Mouse (Mus musculus) kidney, postnatal 36 days (tissue): ENCODE results near the gene Lax1.
"Not testable (repeated sequence)": the region's sequence is repeated elsewhere in the genome, so short reads cannot be mapped to it uniquely, and the experiment has no call there.

Source experiments
- DNase-seq, 2 experiments: peaks; one replicate each; pipeline ENCODE4 v3.0.0; 2021 to 2022; ENCODE audit warnings: mixed read lengths in 2 of 2

Lax1 gene

GRCm38 (mm10) chr1:133688301-133688700 is 1.6 kb downstream of the Lax1 start:
- DNase-seq = no peak

GRCm38 (mm10) chr1:133685749-133686519 is 4.0 kb downstream of the Lax1 start:
- peak; percentile 69 to 91 for DNase-seq

- no peak for DNase-seq
Observed at GRCm38 (mm10) chr1:133671801-133672200, 18.1 kb downstream of the Lax1 start.

GRCm38 (mm10) chr1:133671266-133671665 is 18.6 kb downstream of the Lax1 start:
- no peak for DNase-seq

GRCm38 (mm10) chr1:133670776-133671175 is 19.1 kb downstream of the Lax1 start:
- no peak for DNase-seq

- DNase-seq = no peak
Observed at GRCm38 (mm10) chr1:133670190-133670589, 19.7 kb downstream of the Lax1 start.

- DNase-seq = no peak
Observed at GRCm38 (mm10) chr1:133668618-133669017, 21.3 kb downstream of the Lax1 start.

- DNase-seq = no peak
Observed at GRCm38 (mm10) chr1:133667721-133668120, 22.2 kb downstream of the Lax1 start.

- not testable (repeated sequence) for DNase-seq
Observed at GRCm38 (mm10) chr1:133665713-133666112, 24.2 kb downstream of the Lax1 start.

GRCm38 (mm10) chr1:133664203-133664970 is 25.5 kb downstream of the Lax1 start:
- no peak for DNase-seq

GRCm38 (mm10) chr1:133663427-133663826 is 26.5 kb downstream of the Lax1 start:
- no peak for DNase-seq

GRCm38 (mm10) chr1:133662941-133663340 is 27.0 kb downstream of the Lax1 start:
- no peak for DNase-seq

- peak; percentile 95 to 97 for DNase-seq
Observed at GRCm38 (mm10) chr1:133661203-133661933, 28.5 kb downstream of the Lax1 start, which contains the start of gene Gm38394. Gene Gm38394 (minus strand): TSS chr1:133661318.

GRCm38 (mm10) chr1:133660466-133661202 is 29.3 kb downstream of the Lax1 start, which contains the start of gene Zbed6:
Gene Zbed6 (minus strand): TSS chr1:133660885.
- peak; percentile 82 to 89 for DNase-seq

GRCm38 (mm10) chr1:133658878-133659277 is 31.0 kb downstream of the Lax1 start:
- peak in 1 of 2 experiments; percentile 10 for DNase-seq

- DNase-seq = no peak
Observed at GRCm38 (mm10) chr1:133656811-133657210, 33.1 kb downstream of the Lax1 start.

- no peak for DNase-seq
Observed at GRCm38 (mm10) chr1:133653033-133653432, 36.9 kb downstream of the Lax1 start.

- DNase-seq = no peak
Observed at GRCm38 (mm10) chr1:133650288-133651055, 39.4 kb downstream of the Lax1 start.

GRCm38 (mm10) chr1:133645652-133646051 is 44.3 kb downstream of the Lax1 start:
- no peak for DNase-seq

GRCm38 (mm10) chr1:133641163-133641562 is 48.7 kb downstream of the Lax1 start:
- no peak for DNase-seq

GRCm38 (mm10) chr1:133638517-133638916 is 51.4 kb downstream of the Lax1 start:
- DNase-seq = no peak

GRCm38 (mm10) chr1:133632168-133632567 is 57.7 kb downstream of the Lax1 start:
- DNase-seq = peak in 1 of 2 experiments; percentile 27
